Mouse (Mus musculus) midbrain, embryonic 14.5 days (tissue): ENCODE data around the gene Hinfp. TPM values are rescaled to one million over a fixed set of nuclear protein-coding genes. Genes with fewer than 3 reads are reported as not detected.
A peak's percentile ranks its signal among the peaks of the same experiment; 100 is the strongest.
"Not testable (repeated sequence)": the region's sequence is repeated elsewhere in the genome, so short reads cannot be mapped to it uniquely, and the experiment has no call there.

Experiments
- ATAC-seq: fragments of 200-750 bp; cut with Nextera tagmentation; 2 replicates; pipeline ENCODE4 v1.8.0; 2017; ENCODE audit warnings: moderate number of reproducible peaks, moderate library complexity; ENCODE audit not compliant: low FRiP score, low TSS enrichment
- DNase-seq: peaks from one replicate; pipeline ENCODE4 v3.0.0-alpha.2; 2015
- H3K27ac ChIP-seq: fragments of 300-500 bp; sonication (generic); replicated peaks from 2 replicates; pipeline ENCODE4 v1.5.1; 2014; ENCODE audit warnings: mild to moderate bottlenecking, low read depth, low read length, moderate library complexity
- H3K27me3 ChIP-seq: fragments of 300-500 bp; sonication (generic); 2 replicates; pipeline ENCODE4 v1.6.1; 2014; ENCODE audit warnings: low read length, control low read depth, mixed read lengths; ENCODE audit not compliant: control insufficient read depth, insufficient read depth
- H3K36me3 ChIP-seq: fragments of 300-500 bp; sonication (generic); 2 replicates; pipeline ENCODE4 v1.6.1; 2014; ENCODE audit warnings: low read length, control low read depth; ENCODE audit not compliant: control insufficient read depth, insufficient read depth
- H3K4me1 ChIP-seq: fragments of 300-500 bp; sonication (generic); 2 replicates; pipeline ENCODE4 v1.6.1; 2014; ENCODE audit warnings: mild to moderate bottlenecking, antibody characterized with exemption, low read length, control low read depth; ENCODE audit not compliant: control insufficient read depth, insufficient read depth
- H3K4me2 ChIP-seq: fragments of 300-500 bp; sonication (generic); 2 replicates; pipeline ENCODE4 v1.6.1; 2014; ENCODE audit warnings: mild to moderate bottlenecking, low read length, moderate library complexity
- H3K4me3 ChIP-seq: fragments of 300-500 bp; sonication (generic); replicated peaks from 2 replicates; pipeline ENCODE4 v1.5.1; 2014; ENCODE audit warnings: low read depth, low read length
- H3K9ac ChIP-seq: fragments of 300-500 bp; sonication (generic); replicated peaks from 2 replicates; pipeline ENCODE4 v1.6.1; 2014; ENCODE audit warnings: mild to moderate bottlenecking, low read length, moderate library complexity
- H3K9me3 ChIP-seq: fragments of 300-500 bp; sonication (generic); 2 replicates; pipeline ENCODE4 v1.6.1; 2016; ENCODE audit warnings: low read length, control low read depth, mixed read lengths; ENCODE audit not compliant: control insufficient read depth
- WGBS: fragments of 180-500 bp; shearing (Covaris S2); extraction: QIAGEN DNeasy Blood & Tissue Kit; methylation state at CpG from one replicate; pipeline ENCODE4 v1.1.7; 2014; 5-methylcytosine and 5-hydroxymethylcytosine counted together
- polyA plus RNA-seq: library from polyadenylated mRNA; unstranded; fragments of >200 nt; fragmentation: Nextera tagmentation; extraction: Ambion mirVana; gene quantifications from 2 replicates; pipeline ENCODE4 v1.2.1, GENCODE M21; 2014

Gene Hinfp
- polyA plus RNA-seq, 1 experiment from 2014 or later = 24.7 TPM

GRCm38 (mm10) chr9:44336513-44336912 lies 31.0 kb upstream of the Hinfp start:
- H3K4me1 ChIP-seq = peaks cover 13% of the 10 kb centered on the region
- H3K36me3 ChIP-seq = peaks cover 28% of the 10 kb centered on the region
- H3K4me3 ChIP-seq = peak overlapping the region; percentile 83
- DNase-seq, H3K9ac ChIP-seq, H3K9me3 ChIP-seq, ATAC-seq, H3K27ac ChIP-seq, H3K27me3 ChIP-seq: not testable (repeated sequence)
- peak overlapping the region; percentile 94 for H3K4me2 ChIP-seq
- whole genome bisulfite sequencing = 30% methylated on average over 4 of the region's 4 CpGs

DNA sequence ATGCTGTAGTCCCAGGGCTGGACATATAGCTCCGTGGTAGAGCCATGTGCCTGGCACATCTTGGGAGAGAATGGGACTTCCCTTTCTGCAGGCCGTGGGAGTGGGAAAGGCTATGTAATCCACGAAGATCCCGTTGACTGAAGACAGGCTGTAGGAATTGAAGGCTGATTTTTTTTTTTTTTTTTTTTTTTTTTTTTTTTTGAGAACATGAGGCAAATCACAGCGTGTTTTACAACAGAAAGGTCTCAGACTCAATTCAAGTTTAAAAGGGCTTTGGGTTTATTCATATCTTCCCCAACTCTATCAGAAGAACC lies 30.6 kb upstream of the Hinfp start:
- peak overlapping the region; percentile 91 for H3K9ac ChIP-seq
- ATAC-seq (no peak), DNase-seq (peak; percentile 24)
- 4% methylated on average over 5 of the region's 5 CpGs for WGBS
- no peaks in the 10 kb centered on the region for H3K9me3 ChIP-seq
- peaks cover 31% of the 10 kb centered on the region for H3K36me3 ChIP-seq
- peak overlapping the region; percentile 94 for H3K4me2 ChIP-seq
- peaks cover 13% of the 10 kb centered on the region for H3K4me1 ChIP-seq
- peak overlapping the region; percentile 89 for H3K27ac ChIP-seq
- H3K4me3 ChIP-seq = peak overlapping the region; percentile 83
- H3K27me3 ChIP-seq = no peaks in the 10 kb centered on the region

DNA sequence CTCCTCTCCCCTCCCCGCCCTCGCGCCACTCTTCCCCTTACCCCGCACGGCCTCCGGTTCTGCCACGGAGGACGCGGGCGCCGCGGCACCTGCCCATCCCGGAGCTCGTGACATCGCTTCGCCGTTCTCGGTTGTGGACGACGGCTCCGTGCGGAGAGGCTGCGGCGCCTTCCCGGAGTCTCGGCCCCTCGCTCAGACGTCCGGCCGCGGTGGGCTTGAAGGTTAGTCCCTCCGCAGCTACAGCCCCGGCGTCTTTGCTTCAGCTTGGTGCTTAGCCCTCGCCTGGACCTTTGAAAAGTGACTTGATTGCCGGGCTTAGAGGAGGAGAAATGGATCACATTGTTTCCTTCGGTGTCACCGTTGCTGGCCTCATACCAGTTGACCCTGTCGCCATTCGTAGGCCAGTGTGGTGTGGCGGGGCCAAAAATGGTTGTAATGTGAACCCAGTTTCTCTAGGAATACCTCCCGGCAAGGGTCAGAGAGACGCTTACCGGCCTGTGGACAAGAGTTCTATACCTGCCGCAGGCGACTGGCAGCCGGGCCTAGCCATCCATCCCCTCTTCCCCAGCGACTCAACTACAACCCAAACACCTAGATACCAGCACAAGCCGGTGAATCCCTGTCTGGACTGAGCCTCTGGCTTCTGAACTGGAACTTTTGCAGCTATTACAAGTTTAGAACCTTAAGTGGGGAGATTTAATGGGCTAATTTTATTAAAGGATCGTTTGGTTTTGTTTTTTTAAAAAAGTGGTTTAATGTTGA lies 30.0 kb upstream of the Hinfp start:
- H3K9ac ChIP-seq = peak overlapping the region; percentile 91
- under 1% methylated on average over 50 of the region's 50 CpGs for WGBS
- H3K27me3 ChIP-seq = no peaks in the 10 kb centered on the region
- H3K27ac ChIP-seq = peak overlapping the region; percentile 89
- no peaks in the 10 kb centered on the region for H3K9me3 ChIP-seq
- ATAC-seq (no peak; the same call in 1 of the 2 replicates), DNase-seq (peak; percentile 40)
- peak overlapping the region; percentile 83 for H3K4me3 ChIP-seq
- peak overlapping the region; percentile 94 for H3K4me2 ChIP-seq
- peaks cover 13% of the 10 kb centered on the region for H3K4me1 ChIP-seq
- peaks cover 32% of the 10 kb centered on the region for H3K36me3 ChIP-seq

GRCm38 (mm10) chr9:44334396-44335330 lies 29.2 kb upstream of the Hinfp start, which contains the start of gene H2afx:
H2afx (plus strand) TSS chr9:44334694.
- H3K4me3 ChIP-seq = peak within 1 kb of the TSS; percentile 83
- H3K9ac ChIP-seq = peak within 1 kb of the TSS; percentile 91
- DNase-seq = peak; percentile 99
- peaks cover 38% of the 10 kb centered on the region for H3K36me3 ChIP-seq
- H3K4me1 ChIP-seq = peaks cover 13% of the 10 kb centered on the region
- peak within 1 kb of the TSS; percentile 94 for H3K4me2 ChIP-seq
- ATAC-seq = peak; percentile 97
- no peaks in the 10 kb centered on the region for H3K9me3 ChIP-seq
- under 1% methylated on average over 91 of the region's 91 CpGs for WGBS
- no peaks in the 10 kb centered on the region for H3K27me3 ChIP-seq
- peak within 1 kb of the TSS; percentile 89 for H3K27ac ChIP-seq

DNA sequence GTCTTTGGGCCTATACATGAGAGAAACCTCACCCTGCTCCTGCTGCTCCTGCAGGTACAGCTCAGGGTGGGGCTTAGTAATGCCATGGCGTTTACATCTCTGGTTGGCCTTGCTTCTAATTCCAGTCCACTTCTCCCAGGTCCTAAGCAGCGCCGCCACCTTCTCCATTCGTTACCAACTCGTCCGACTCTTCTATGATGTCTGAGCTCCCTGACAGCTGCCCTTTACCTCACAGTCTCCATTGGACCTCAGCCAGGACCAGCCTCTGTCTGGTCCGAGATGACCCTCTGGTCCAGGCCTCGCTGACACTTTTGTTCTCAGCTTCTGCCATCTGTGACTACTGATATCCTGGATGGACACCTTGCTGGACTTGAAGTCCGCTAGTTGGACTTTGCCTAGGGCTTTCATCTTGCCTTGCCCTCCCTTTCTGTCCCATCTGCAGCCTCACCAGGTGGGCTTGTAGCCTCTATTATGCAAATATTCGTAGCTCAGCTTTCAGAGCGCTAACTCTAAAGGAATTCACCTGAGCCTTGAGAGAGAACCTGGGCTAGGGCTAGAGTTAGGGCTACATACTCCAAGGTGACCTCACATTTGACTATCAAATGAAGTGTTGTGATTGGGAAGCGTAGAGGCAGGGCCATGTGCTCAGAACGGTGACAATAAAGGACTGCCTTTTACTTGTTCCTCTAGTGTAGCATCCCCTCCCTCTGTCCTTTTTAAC lies 27.6 kb upstream of the Hinfp start:
- Histone ChIP-seq H3K4me1 (peaks cover 16% of the 10 kb centered on the region), H3K27ac (no peak overlapping the region), H3K36me3 (peaks cover 47% of the 10 kb centered on the region), H3K9ac (no peak overlapping the region), H3K4me2 (no peak overlapping the region), H3K4me3 (no peak overlapping the region), H3K27me3 (no peaks in the 10 kb centered on the region), H3K9me3 (no peaks in the 10 kb centered on the region)
- 96% methylated on average over 13 of the region's 13 CpGs for WGBS
- no peak for ATAC-seq
- no peak for DNase-seq

DNA sequence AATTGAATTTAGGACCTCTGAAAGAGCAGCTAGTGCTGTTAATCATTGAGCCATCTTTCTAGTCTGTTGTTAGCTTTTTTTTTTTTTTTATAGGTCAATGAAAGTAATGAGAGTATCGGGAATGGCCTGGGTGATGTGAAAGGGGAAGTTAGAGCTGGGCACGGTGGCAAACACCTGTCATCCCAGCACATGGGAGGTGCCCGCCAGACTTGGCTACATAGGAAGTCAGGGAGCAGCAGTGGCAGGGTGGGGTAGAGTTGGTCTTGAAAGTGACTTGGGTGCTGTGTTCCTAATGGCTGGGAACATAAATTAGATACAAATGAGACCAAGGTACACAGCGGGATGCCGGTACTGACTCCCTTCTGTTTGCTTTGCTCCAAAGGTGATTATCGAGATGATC lies 25.3 kb upstream of the Hinfp start:
- H3K9ac ChIP-seq = no peak overlapping the region
- no peak overlapping the region for H3K27ac ChIP-seq
- DNase-seq (no peak), ATAC-seq (no peak)
- no peak overlapping the region for H3K4me3 ChIP-seq
- H3K36me3 ChIP-seq = peaks cover 42% of the 10 kb centered on the region
- H3K4me1 ChIP-seq = peaks cover 12% of the 10 kb centered on the region
- H3K27me3 ChIP-seq = no peaks in the 10 kb centered on the region
- H3K9me3 ChIP-seq = no peaks in the 10 kb centered on the region
- no peak overlapping the region for H3K4me2 ChIP-seq
- WGBS = 94% methylated on average over 6 of the region's 6 CpGs

GRCm38 (mm10) chr9:44327926-44328325 lies 22.5 kb upstream of the Hinfp start:
- DNase-seq = no peak
- Histone ChIP-seq H3K4me2 (peak overlapping the region; percentile 85), H3K9ac (no peak overlapping the region; the same call in 1 of the 2 replicates), H3K9me3 (no peaks in the 10 kb centered on the region), H3K27me3 (no peaks in the 10 kb centered on the region), H3K4me3 (peak overlapping the region; percentile 75; the same call in 1 of the 2 replicates), H3K4me1 (peaks cover 12% of the 10 kb centered on the region), H3K27ac (no peak overlapping the region), H3K36me3 (peaks cover 33% of the 10 kb centered on the region)
- 94% methylated on average over 5 of the region's 5 CpGs for WGBS
- ATAC-seq = no peak

GRCm38 (mm10) chr9:44327064-44327711 lies 21.7 kb upstream of the Hinfp start:
- DNase-seq (peak; percentile 45), ATAC-seq (peak; percentile 21; the same call in 1 of the 2 replicates)
- Histone ChIP-seq H3K9ac (peak overlapping the region; percentile 77), H3K27me3 (no peaks in the 10 kb centered on the region), H3K4me3 (peak overlapping the region; percentile 75), H3K27ac (peak overlapping the region; percentile 84), H3K9me3 (no peaks in the 10 kb centered on the region), H3K36me3 (peaks cover 26% of the 10 kb centered on the region), H3K4me2 (peak overlapping the region; percentile 85), H3K4me1 (peaks cover 12% of the 10 kb centered on the region)
- under 1% methylated on average over 22 of the region's 22 CpGs for WGBS
